Mouse (Mus musculus) monocyte, adult 2 months (primary cell): ENCODE results near the gene Smim24.

Experiments used
- DNase-seq, 2 experiments: peaks; one replicate each; pipeline ENCODE4 v3.0.0; 2022; ENCODE audit warnings: low spot score in 2 of 2, low read depth in 1 of 2

The Smim24 gene

DNA sequence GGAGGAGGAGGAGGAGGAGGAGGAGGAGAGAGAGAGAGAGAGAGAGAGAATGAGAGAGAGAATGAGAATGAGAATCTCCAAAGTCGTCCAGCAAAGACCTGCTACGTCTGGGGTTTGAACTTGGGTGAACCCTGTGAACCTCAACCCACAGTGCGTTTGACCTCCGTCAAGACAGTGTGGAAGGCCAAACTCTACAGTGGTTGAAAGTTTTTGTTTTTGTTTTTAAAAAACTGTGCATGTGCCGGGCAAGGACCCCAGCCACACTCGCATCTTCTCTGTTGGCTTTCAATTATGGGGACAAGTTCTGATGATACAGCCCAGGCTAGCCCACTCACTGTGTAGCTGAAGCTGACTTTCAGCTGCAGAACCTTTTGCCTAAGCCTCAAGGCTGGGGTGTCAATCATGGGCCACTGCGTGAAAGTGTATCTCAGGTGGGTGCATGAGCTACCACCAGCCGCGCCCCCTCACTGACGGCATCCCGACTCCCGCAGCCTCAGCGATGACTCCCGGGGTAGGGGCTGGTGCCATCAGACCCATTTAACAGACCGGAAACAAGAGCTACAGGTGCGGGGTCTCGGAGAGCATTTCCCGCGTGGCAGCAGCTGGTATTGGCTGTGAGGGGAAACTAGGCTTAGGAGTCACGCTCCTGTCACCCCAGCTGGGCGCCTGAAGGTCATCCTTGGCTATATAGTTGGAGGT lies 39.5 kb downstream of the Smim24 start:
- no peak for DNase-seq

DNA sequence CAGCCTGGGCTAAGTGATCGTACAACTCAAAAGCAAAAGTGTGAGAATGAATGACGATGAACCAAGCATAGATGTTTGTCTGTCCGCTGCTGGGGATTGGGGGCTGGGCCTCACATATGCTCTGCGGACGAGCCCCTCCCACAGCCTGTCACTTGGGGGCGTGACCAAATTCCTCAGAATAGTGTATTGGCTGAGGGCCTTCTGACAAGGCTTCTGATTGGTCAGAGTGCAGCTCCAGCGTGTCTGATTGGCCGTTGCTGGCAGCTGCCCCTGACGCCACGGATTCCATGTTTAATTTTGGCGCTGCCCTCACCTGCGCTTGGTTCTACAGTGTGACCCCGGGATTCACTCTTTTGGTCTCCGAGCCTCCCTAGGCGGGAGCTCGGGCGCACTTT lies 40.0 kb downstream of the Smim24 start:
- peak; percentile 85 to 88 for DNase-seq

DNA sequence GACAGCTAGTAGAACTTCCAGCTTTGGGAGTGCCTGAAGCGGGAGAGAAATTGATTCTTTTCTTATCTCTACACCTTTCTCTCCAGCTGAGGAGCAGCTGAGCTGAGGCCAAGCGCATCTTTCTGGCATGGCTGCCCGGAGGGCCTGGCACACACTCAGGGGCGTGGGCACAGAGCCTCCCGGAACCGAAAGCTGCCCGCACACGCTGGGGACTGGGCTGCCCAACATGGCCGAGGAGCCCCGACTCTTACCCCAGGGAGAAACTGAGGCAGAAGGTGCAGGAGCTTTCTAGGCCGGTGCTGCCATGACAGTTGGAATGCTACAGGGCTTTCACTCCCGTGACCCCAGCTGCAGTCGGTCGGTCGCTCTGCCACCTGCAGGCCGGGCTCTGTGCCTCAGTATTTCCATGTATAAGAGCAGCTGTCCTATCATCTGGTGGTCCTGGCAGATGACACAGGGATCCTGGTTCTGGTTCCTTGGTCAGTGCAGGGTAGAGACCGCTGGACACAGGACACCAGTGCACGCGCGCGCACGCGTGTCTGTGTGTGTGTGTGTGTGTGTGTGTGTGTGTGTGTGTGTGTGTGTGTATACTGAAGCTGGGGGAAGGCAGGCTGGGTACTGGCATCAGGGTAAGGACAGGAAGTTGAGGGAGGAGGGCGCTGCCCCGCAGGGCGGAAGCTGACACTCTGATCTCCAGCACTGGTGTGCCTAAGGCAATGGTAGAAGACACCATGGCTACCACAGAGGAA lies 40.9 kb downstream of the Smim24 start:
- peak in 1 of 2 experiments; percentile 55 for DNase-seq

DNA sequence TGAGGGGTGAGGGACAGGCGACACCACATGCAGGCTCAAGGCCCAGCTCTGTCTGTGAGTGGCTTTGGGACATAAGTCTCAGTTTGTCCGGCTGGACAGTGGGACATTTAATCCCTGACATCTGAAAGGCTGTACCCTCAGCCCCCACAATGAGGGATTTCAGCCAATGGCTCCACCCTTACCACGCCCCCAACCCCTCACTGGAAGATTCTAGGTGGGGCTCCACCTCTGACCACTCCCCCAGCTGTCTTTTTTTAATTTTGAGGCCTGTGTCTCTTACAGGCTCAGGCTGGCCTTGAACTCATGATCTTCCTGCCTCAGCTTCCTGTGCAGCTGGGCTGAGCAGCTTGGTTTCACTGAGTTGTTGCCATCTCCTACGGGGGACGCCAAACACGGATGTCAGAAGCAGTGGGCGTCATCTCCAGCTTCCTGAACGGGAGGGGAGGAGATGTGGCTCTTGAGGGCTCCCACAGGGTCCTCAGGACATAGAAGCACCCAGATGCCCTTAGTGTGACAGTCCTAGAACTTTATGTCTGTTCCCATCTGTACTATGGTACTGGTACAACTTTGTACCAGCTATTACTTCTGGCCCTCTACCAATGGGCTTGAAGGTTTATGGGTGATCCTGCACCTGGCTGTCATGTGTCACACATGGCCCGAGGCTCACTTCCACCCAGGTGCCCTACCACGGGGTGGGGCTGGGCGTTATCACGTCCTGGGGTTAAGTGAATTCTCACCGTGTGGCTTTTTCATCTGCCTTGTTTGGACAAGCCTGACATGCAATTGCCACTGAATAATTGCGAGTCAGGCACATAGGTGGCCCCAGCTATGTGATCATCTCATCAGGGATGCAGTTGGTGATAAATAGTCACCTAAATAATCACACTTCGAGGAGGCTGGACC lies 41.8 kb downstream of the Smim24 start:
- no peak for DNase-seq

DNA sequence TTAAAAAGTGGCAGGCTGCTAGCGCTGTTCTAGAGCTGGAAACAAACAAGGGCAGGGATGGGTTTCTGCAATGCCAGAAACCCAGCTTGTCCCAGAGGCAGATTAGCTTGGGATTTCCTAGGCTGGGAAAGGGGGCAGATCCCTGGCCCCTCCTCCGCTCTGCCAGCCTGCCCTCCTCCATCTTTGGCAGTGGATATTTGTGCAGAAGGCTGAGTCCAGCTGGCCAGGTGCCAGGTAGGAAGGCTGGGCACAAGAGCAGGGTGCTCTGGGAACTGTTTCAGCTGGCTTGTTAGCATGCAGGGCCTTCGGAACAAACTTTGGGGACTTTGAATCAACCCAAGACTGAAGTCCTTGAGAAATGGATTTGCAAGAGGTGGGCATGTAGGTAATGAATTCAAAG lies 42.6 kb downstream of the Smim24 start:
- DNase-seq: no peak

DNA sequence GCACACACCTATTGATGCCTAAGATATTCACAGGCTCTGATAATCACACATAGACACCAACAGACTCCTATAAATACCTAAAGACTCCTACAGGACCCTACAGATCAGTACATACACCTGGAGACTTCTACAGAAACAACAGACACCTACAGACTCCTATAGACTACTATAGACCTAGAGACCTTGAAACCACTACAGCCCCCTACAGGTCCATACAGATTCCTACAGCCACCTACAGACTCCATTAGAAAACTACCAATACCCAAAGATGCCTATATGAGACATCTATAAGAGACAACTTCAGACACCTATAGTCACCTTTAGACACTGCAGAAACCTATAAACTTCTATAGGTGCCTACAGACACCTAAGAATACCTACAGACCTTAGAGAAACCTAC lies 48.2 kb downstream of the Smim24 start:
- no peak for DNase-seq
